Comparison of ENCODE assay signal across 8 mouse cellular contexts in the genomic region with DNA sequence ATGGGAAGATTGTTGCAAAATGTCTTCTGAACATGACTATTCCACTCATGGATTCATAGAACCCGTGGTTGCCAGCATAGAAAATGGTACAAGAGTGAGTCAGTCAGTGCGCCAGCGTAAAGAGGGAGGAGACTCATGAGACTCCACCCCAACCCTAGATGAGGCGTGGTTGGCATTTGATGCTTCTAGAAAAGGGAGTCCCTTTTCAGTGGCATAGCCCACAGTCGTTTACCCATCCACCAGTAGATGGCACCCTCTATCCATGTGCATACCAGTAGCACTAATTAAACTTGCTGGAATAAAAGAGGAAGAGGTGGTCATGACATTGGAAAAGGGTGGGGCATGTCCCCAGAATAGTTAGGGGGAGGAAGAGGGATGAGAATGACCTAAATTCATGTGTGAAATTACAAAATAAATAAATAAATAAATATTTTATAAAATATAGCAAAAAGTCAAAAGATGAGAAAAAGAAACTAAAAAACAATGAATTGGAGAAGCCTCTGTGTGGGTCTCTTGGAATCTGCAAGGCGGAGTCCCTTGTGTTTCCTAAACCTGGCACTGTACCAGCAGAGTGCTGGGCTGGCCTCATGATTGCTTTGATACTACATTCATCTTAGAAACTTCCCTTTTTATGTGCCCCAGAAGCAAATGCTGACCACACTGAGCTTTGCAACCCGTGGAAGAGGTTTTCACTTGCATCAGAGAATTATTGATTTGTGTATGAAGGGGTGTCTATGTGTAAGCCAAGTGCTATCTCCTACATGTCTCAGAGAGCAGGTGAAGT. TPM values are rescaled to one million over a fixed set of nuclear protein-coding genes. Genes with fewer than 3 reads are reported as not detected.
DNase-seq lines count a peak whose midpoint lies in the region; ATAC-seq and TF ChIP-seq lines count a peak whose summit lies in the region.

No protein-coding gene starts in this region.

- H3K4me2 ChIP-seq in intestine, postnatal 0 days (replicated peaks; ENCODE audit: low read depth): no peak overlapping the region
- H3K4me2 ChIP-seq in midbrain, embryonic 12.5 days (replicated peaks): no peak overlapping the region

- no peak for TF ChIP-seq POLR2A in spleen, adult 2 months (IDR thresholded peaks at IDR 0.05; ENCODE audit: low read depth, low read length)

- ATAC-seq in granulocyte monocyte progenitor cell, adult 5-6 weeks (replicated peaks; ENCODE audit: poor library complexity, severe bottlenecking): peak; percentile 98
- peak; percentile 83 for ATAC-seq in intestine, postnatal 0 days
- peak; percentile 72 for ATAC-seq in midbrain, embryonic 12.5 days (ENCODE audit: low FRiP score, low read depth)

- H3K36me3 ChIP-seq in intestine, postnatal 0 days (ENCODE audit: control insufficient read depth, insufficient read depth): no peaks in the 10 kb centered on the region
- no peaks in the 10 kb centered on the region for H3K36me3 ChIP-seq in midbrain, embryonic 12.5 days
- H3K36me3 ChIP-seq in spleen, adult 2 months (ENCODE audit: control insufficient read depth, insufficient read depth, low read length): no peaks in the 10 kb centered on the region

- H3K9me3 ChIP-seq in intestine, postnatal 0 days (ENCODE audit: control insufficient read depth): no peaks in the 10 kb centered on the region
- H3K9me3 ChIP-seq in midbrain, embryonic 12.5 days: no peaks in the 10 kb centered on the region

- intact Hi-C loops in left cerebral cortex, postnatal 4 days (cut with DNase I): loop anchor here (2.0 to 10.0 kb wide), 3 partner anchors 214 to 837 kb away; no protein-coding TSS in a partner anchor

- DNase-seq in urinary bladder, adult 18-20 months (ENCODE audit: low spot score in 2 of 2): peak; percentile 44 to 59
- DNase-seq in urinary bladder, adult 2 months (ENCODE audit: low spot score): no peak
- DNase-seq in embryo, embryonic 9.5 days (ENCODE audit: extremely low spot score): peak; percentile 77
- peak; percentile 80 for DNase-seq in left cerebral cortex, postnatal 4 days
- peak; percentile 42 to 77 for DNase-seq in spleen, adult 2 months (ENCODE audit: low read depth in 1 of 2, low spot score in 2 of 2)

- no peak overlapping the region for H3K27ac ChIP-seq in intestine, postnatal 0 days (ENCODE audit: low read depth, low read length)
- no peak overlapping the region for H3K27ac ChIP-seq in midbrain, embryonic 12.5 days (replicated peaks)
- H3K27ac ChIP-seq in spleen, adult 2 months (ENCODE audit: insufficient read depth, low read length): no peak overlapping the region

- H3K27me3 ChIP-seq in intestine, postnatal 0 days (replicated peaks; ENCODE audit: control insufficient read depth, insufficient read depth, low read length): no peaks in the 10 kb centered on the region
- H3K27me3 ChIP-seq in midbrain, embryonic 12.5 days: no peaks in the 10 kb centered on the region
- H3K27me3 ChIP-seq in spleen, adult 2 months (ENCODE audit: control insufficient read depth, insufficient read depth, low read length): no peaks in the 10 kb centered on the region

- peak; percentile 98 for TF ChIP-seq CTCF in intestine, postnatal 0 days (IDR thresholded peaks at IDR 0.05; ENCODE audit: low read depth)
- peak; percentile 52; the same call in 1 of the 2 replicates for TF ChIP-seq CTCF in spleen, adult 2 months (IDR thresholded peaks at IDR 0.05; ENCODE audit: extremely low read depth, insufficient read depth, insufficient read length, insufficient replicate concordance)

- no peaks in the 10 kb centered on the region for H3K4me1 ChIP-seq in intestine, postnatal 0 days (replicated peaks; ENCODE audit: control insufficient read depth, insufficient read depth, low read length)
- H3K4me1 ChIP-seq in midbrain, embryonic 12.5 days: no peaks in the 10 kb centered on the region
- H3K4me1 ChIP-seq in spleen, adult 2 months (ENCODE audit: control insufficient read depth, insufficient read depth, insufficient read length): no peaks in the 10 kb centered on the region

- 23% methylated on average over 7 of the region's 7 CpGs for WGBS in intestine, postnatal 0 days
- WGBS in midbrain, embryonic 12.5 days: 34% methylated on average over 7 of the region's 7 CpGs
- 4% methylated on average over 7 of the region's 7 CpGs for WGBS in spleen, adult 2 months

- no peak overlapping the region for H3K9ac ChIP-seq in intestine, postnatal 0 days (ENCODE audit: low read depth, low read length)
- H3K9ac ChIP-seq in midbrain, embryonic 12.5 days (replicated peaks): no peak overlapping the region

- H3K4me3 ChIP-seq in intestine, postnatal 0 days (ENCODE audit: low read depth, low read length): no peak overlapping the region
- no peak overlapping the region for H3K4me3 ChIP-seq in midbrain, embryonic 12.5 days
- H3K4me3 ChIP-seq in spleen, adult 2 months (ENCODE audit: extremely low read depth, insufficient read depth, insufficient read length): no peak overlapping the region

RNA-seq across cellular contexts. Expression of a gene that starts 8.9 kb away (rescaled TPM):
- polyA plus RNA-seq in urinary bladder, adult 2 months (2012; rRNA removed): 21.2 and 26.6 TPM in 2 replicates
- total RNA-seq in granulocyte monocyte progenitor cell, adult 5-6 weeks (2014; fragmentation: Nextera tagmentation): 16.3 and 28.3 TPM in 2 replicates
- total RNA-seq in granulocyte monocyte progenitor cell, adult 5-6 weeks (2017): 25.2 and 26.0 TPM in 2 replicates
- 9.2 and 9.4 TPM in 2 replicates for polyA plus RNA-seq in intestine, postnatal 0 days (2015; fragmentation: Nextera tagmentation; extraction: Ambion mirVana)
- total RNA-seq in left cerebral cortex, postnatal 4 days (2021): 10 to 100 TPM; 71.1 to 75.8 TPM
- polyA plus RNA-seq in midbrain, embryonic 12.5 days (2016; fragmentation: Nextera tagmentation; extraction: Ambion mirVana): 39.8 and 41.3 TPM in 2 replicates
- 7.9 and 8.2 TPM in 2 replicates for polyA plus RNA-seq in spleen, adult 2 months (2012; rRNA removed)

RNA-seq across cellular contexts. Expression of a gene that starts 10.3 kb away (rescaled TPM):
- not detected in 2 replicates for polyA plus RNA-seq in urinary bladder, adult 2 months (2012; rRNA removed)
- not detected in 2 replicates for total RNA-seq in granulocyte monocyte progenitor cell, adult 5-6 weeks (2014; fragmentation: Nextera tagmentation)
- total RNA-seq in granulocyte monocyte progenitor cell, adult 5-6 weeks (2017): not detected in 2 replicates
- not detected in 2 replicates for polyA plus RNA-seq in intestine, postnatal 0 days (2015; fragmentation: Nextera tagmentation; extraction: Ambion mirVana)
- total RNA-seq in left cerebral cortex, postnatal 4 days (2021): not detected
- polyA plus RNA-seq in midbrain, embryonic 12.5 days (2016; fragmentation: Nextera tagmentation; extraction: Ambion mirVana): not detected in 2 replicates
- polyA plus RNA-seq in spleen, adult 2 months (2012; rRNA removed): not detected in 2 replicates
